Mouse (Mus musculus) MN1 (cell line): ENCODE data around the gene Fhod1.
"Not testable (repeated sequence)": the region's sequence is repeated elsewhere in the genome, so short reads cannot be mapped to it uniquely, and the experiment has no call there.

Experiments
- DNase-seq: peaks from one replicate; pipeline ENCODE4 v3.0.0-alpha.2; 2016; ENCODE audit warnings: low spot score

The Fhod1 gene

DNA sequence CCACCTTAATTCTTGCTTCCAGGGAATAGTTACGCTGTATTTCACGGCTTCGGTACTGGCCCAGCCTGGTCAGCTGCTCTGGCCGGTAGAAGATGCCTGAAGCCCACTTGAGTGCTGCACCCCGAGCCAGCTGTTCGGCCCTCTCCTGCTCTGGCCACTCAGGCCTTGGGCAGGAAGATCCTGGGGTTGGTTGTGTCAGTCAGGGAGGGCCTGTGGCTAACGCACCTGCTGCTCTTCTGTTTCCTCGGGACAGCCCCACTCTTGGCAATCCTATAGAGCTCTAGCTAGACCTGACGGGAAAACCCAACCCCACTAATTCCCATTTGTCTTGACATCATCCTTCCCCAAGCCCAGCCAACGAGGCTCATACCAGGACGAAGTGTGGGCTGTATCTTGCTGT lies 52.5 kb downstream of the Fhod1 start:
- DNase-seq, result no peak

- DNase-seq, result no peak
These were observed 53.0 kb downstream of the Fhod1 start for GRCm38 (mm10) chr8:105294776-105295175.

GRCm38 (mm10) chr8:105293405-105293804 lies 54.3 kb downstream of the Fhod1 start:
- no peak for DNase-seq

- no peak for DNase-seq
These were observed 55.3 kb downstream of the Fhod1 start for GRCm38 (mm10) chr8:105292471-105292870.

DNA sequence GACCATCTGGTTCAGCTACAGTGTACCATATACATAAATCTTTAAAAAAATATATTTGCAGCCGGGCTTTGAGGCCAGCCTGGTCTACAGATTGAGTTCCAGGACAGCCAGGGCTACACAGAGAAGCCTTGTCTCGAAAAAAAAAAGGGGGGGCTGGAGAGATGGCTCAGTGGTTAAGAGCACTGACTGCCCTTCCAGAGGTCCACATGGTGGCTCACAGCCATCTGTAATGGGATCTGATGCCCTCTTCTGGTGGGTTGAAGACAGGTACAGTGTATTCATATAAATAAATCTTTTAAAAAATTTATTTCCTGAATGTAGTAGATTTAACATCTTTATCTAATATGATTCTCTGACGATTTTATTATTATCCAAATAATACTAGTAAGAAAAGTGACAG lies 56.0 kb downstream of the Fhod1 start:
- DNase-seq, result not testable (repeated sequence)

- DNase-seq, result not testable (repeated sequence)
These were observed 56.4 kb downstream of the Fhod1 start for GRCm38 (mm10) chr8:105291364-105291763.

- peak; percentile 72 for DNase-seq
These were observed 57.0 kb downstream of the Fhod1 start for GRCm38 (mm10) chr8:105290554-105291314.

GRCm38 (mm10) chr8:105289805-105290460 lies 57.8 kb downstream of the Fhod1 start, which contains the start of gene 4931428F04Rik:
4931428F04Rik (minus strand) TSS chr8:105289864.
- peak; percentile 73 for DNase-seq

- peak; percentile 97 for DNase-seq
These were observed 58.6 kb downstream of the Fhod1 start for GRCm38 (mm10) chr8:105288958-105289732.

DNA sequence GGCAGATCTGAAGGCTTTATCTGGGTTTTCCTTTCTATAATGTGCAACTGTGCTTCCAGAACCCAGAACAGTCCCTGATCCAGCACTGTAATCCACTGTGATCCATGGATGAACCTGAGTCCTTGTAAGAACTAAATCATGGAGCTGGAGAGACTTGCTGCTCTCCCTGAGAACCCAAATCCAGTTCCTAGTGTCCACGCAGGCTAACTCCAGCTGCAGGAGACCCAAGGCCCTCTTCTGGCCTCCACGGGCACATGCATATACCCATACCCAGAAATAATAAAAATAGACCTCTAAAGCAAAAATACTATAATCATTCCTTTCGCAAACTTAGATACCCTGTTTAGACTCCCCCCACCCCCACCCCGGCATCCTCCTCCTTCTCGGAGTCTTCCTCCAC lies 59.5 kb downstream of the Fhod1 start:
- DNase-seq, result peak; percentile 36

GRCm38 (mm10) chr8:105286907-105287306 lies 60.8 kb downstream of the Fhod1 start:
- no peak for DNase-seq

DNA sequence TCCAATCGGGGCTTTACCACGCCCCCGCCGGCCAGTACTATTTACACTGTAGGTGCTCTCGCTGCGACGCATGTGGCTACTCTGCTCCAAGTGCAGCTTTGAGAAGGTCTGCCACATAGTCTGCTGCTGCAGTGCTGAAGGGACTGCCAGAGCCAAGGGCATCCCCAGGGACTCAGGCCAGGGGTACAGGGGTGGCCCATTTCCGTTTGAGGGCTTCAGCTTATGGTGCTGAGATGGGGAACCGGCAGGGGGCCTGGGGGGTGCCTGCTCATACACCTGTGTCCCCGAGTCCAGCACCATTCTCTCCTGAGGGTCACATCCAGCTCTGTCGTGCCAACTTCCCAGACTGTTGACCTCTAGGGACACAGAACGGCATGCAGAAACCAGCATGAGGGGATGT lies 62.2 kb downstream of the Fhod1 start:
- DNase-seq, result no peak

GRCm38 (mm10) chr8:105283074-105283473 lies 64.7 kb downstream of the Fhod1 start:
- no peak for DNase-seq

DNA sequence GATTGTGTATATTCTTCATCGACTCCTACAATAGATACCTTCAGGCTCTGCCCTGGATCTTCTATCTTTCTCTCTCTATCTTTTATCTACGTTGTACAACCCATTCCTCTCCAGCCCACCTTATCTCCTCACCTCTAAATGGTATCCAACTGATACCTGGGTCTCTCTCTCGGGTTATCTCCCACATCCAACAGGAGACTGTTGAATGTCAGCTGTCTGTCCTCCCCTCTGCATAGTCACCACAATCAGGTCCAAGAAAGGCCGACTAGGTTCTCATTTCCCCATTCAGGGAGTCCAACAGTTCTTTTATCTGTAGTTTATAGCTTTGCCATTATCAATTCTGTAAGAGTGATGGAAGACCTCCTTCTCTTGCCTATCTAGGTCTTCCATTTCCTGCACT lies 65.5 kb downstream of the Fhod1 start:
- DNase-seq, result no peak

DNA sequence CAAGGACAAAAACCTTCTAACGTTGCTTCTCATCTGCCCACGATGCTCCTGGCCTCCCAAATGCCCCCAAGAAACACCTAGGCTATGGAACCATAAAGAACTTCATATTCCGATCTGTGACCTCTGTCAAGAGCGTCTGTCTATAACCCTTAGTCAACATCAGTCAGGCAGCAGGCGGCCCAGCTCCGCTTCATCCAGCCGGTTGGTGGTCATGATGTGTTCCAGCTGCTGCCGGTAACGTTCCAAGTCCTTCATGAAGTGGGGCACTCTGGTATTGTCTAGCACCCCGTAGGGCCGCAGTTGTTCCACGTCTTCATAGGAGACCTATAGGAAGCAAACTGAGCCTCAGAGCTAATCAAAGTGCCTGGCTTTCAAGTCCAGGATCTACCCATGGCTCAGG lies 65.9 kb downstream of the Fhod1 start:
- DNase-seq, result no peak

DNA sequence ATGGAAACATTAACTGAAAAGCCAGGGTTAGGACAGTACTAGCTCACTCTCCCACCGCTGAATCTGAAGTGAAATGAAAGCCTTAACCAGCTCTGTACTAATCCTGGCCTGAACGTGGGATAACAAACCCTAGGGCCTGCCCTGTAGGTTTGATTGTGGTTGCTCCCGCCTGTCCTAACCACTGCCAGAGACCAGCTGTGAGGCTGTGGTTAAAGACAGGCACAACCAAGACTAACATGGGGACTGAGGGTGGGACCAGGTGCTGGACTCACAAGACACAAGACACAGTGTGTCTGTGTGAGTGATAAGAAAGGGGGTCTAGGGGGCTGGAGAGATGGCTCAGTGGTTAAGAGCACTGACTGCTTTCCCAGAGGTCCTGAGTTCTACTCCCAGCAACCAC lies 67.2 kb downstream of the Fhod1 start:
- DNase-seq, result no peak
